13 mouse cellular contexts compared by ENCODE assay signal in genomic region chr11:86907889-86908590, GRCm38 (mm10).
DNase-seq lines count a peak whose midpoint lies in the region; ATAC-seq and TF ChIP-seq lines count a peak whose summit lies in the region.
"Had no signal": no experiment of that assay in that cellular context is flagged by ENCODE, and none has a peak within 500 bp of the region (broad histone marks: within the 10 kb centered on the region; RNA-seq: fewer than 3 reads in every experiment).

No protein-coding gene starts in this region.

- no peaks in the 10 kb centered on the region for H3K9me3 ChIP-seq in CH12.LX (replicated peaks; ENCODE audit: low read length)
- no peaks in the 10 kb centered on the region for H3K9me3 ChIP-seq in intestine, embryonic 15.5 days
- no peaks in the 10 kb centered on the region for H3K9me3 ChIP-seq in forebrain, postnatal 0 days (ENCODE audit: low read length)
- no peaks in the 10 kb centered on the region for H3K9me3 ChIP-seq in neural tube, embryonic 15.5 days (replicated peaks)

- peaks cover 4% of the 10 kb centered on the region for H3K27me3 ChIP-seq in CH12.LX (replicated peaks)
- no peaks in the 10 kb centered on the region for H3K27me3 ChIP-seq in intestine, embryonic 15.5 days (replicated peaks)
- no peaks in the 10 kb centered on the region for H3K27me3 ChIP-seq in spleen, adult 2 months (ENCODE audit: control insufficient read depth, insufficient read depth, low read length)
- H3K27me3 ChIP-seq in forebrain, postnatal 0 days (ENCODE audit: insufficient read depth, low read length), result no peaks in the 10 kb centered on the region
- no peaks in the 10 kb centered on the region for H3K27me3 ChIP-seq in neural tube, embryonic 15.5 days (replicated peaks)

- dilution Hi-C loops in CH12.LX (cut with MboI; ENCODE audit: extremely low pct_ligation_motif_present, extremely low pct_unique_long_range_greater_than_20kb, low sequenced_read_pairs), result no loop called here

- no peak overlapping the region for H3K4me2 ChIP-seq in CH12.LX (ENCODE audit: insufficient read depth, low read depth, poor library complexity, severe bottlenecking)
- no peak overlapping the region for H3K4me2 ChIP-seq in intestine, embryonic 15.5 days (replicated peaks)
- no peak overlapping the region for H3K4me2 ChIP-seq in forebrain, postnatal 0 days (ENCODE audit: low read depth)
- no peak overlapping the region for H3K4me2 ChIP-seq in neural tube, embryonic 15.5 days

- H3K4me3 ChIP-seq in CH12.LX (replicated peaks in 1 of 3; ENCODE audit: low read depth in 2 of 3, low read length in 2 of 3, poor library complexity in 1 of 3), result peak overlapping the region in 2 of 3 experiments; percentile 38 to 49
- H3K4me3 ChIP-seq in intestine, embryonic 15.5 days (replicated peaks), result no peak overlapping the region
- peak overlapping the region; percentile 6; the same call in 1 of the 2 replicates for H3K4me3 ChIP-seq in spleen, adult 2 months (ENCODE audit: extremely low read depth, insufficient read depth, insufficient read length)
- H3K4me3 ChIP-seq in forebrain, postnatal 0 days (ENCODE audit: low read depth, low read length), result no peak overlapping the region
- H3K4me3 ChIP-seq in neural tube, embryonic 15.5 days (replicated peaks), result no peak overlapping the region

- in situ Hi-C loops in CH12.LX (cut with MboI; ENCODE audit: low pct_ligation_motif_present, low pct_unique_long_range_greater_than_20kb, low sequenced_read_pairs), result loop anchor here (10.0 kb wide), 1 partner anchor 97 kb away; no protein-coding TSS in a partner anchor

- H3K36me3 ChIP-seq in CH12.LX (replicated peaks in 1 of 2; ENCODE audit: control insufficient read depth in 1 of 2, insufficient read depth in 1 of 2, low read length in 1 of 2), result no peaks in the 10 kb centered on the region
- H3K36me3 ChIP-seq in intestine, embryonic 15.5 days, result no peaks in the 10 kb centered on the region
- H3K36me3 ChIP-seq in spleen, adult 2 months (ENCODE audit: control insufficient read depth, insufficient read depth, low read length), result no peaks in the 10 kb centered on the region
- H3K36me3 ChIP-seq in forebrain, postnatal 0 days (ENCODE audit: insufficient read depth), result no peaks in the 10 kb centered on the region
- H3K36me3 ChIP-seq in neural tube, embryonic 15.5 days, result no peaks in the 10 kb centered on the region

- TF ChIP-seq CTCF in CH12.LX (conservative IDR thresholded peaks at IDR 0.05 in 1 of 2, IDR thresholded peaks at IDR 0.05 in 1 of 2; ENCODE audit: low read depth in 2 of 2, low read length in 2 of 2), result no peak
- no peak for TF ChIP-seq CTCF in spleen, adult 2 months (IDR thresholded peaks at IDR 0.05; ENCODE audit: extremely low read depth, insufficient read depth, insufficient read length, insufficient replicate concordance)
- TF ChIP-seq CTCF in forebrain, postnatal 0 days (IDR thresholded peaks at IDR 0.05; ENCODE audit: low read depth), result no peak

- 67% methylated on average over 5 of the region's 5 CpGs for WGBS in intestine, embryonic 15.5 days
- WGBS in spleen, adult 2 months, result 28% methylated on average over 5 of the region's 5 CpGs
- WGBS in forebrain, postnatal 0 days, result 81% methylated on average over 5 of the region's 5 CpGs
- WGBS in neural tube, embryonic 15.5 days, result 81% methylated on average over 5 of the region's 5 CpGs

- TF ChIP-seq EP300 in CH12.LX (IDR thresholded peaks at IDR 0.05; ENCODE audit: low read length), result no peak

- H3K4me1 ChIP-seq in CH12.LX (ENCODE audit: control insufficient read depth in 1 of 2, insufficient read depth in 2 of 2), result peaks cover 5 to 48% of the 10 kb centered on the region in 2 experiments
- 0 out of 2 replicates have a peak, but pooled peaks cover 9% of the 10 kb centered on the region for H3K4me1 ChIP-seq in intestine, embryonic 15.5 days (replicated peaks)
- no peaks in the 10 kb centered on the region; the same call in 1 of the 2 replicates for H3K4me1 ChIP-seq in spleen, adult 2 months (ENCODE audit: control insufficient read depth, insufficient read depth, insufficient read length)
- no peaks in the 10 kb centered on the region for H3K4me1 ChIP-seq in forebrain, postnatal 0 days (ENCODE audit: insufficient read depth)
- H3K4me1 ChIP-seq in neural tube, embryonic 15.5 days, result no peaks in the 10 kb centered on the region

- TF ChIP-seq RAD21 in CH12.LX (IDR thresholded peaks at IDR 0.05; ENCODE audit: low read depth, low read length), result no peak

- H3K9ac ChIP-seq in CH12.LX (ENCODE audit: insufficient read depth, low read depth), result no peak overlapping the region
- no peak overlapping the region for H3K9ac ChIP-seq in intestine, embryonic 15.5 days
- no peak overlapping the region for H3K9ac ChIP-seq in forebrain, postnatal 0 days
- no peak overlapping the region for H3K9ac ChIP-seq in neural tube, embryonic 15.5 days (replicated peaks)

- peak; percentile 4 for DNase-seq in spleen, adult 12 weeks (ENCODE audit: low spot score)
- no peak for DNase-seq in spleen, postnatal 14 days (ENCODE audit: low spot score in 2 of 2)
- peak; percentile 87 for DNase-seq in CH12.LX (ENCODE audit: extremely low read depth)
- DNase-seq in spleen, adult 2 months (ENCODE audit: low read depth in 1 of 2, low spot score in 2 of 2), result peak in 1 of 2 experiments; percentile 13
- no peak for DNase-seq in cerebellum, adult 8-10 months
- DNase-seq in forebrain, postnatal 0 days, result no peak
- DNase-seq: adrenal gland, adult 8-10 months; cerebellum, adult 11 months; kidney, adult 9 months; layer of hippocampus, adult 9-11 months; lung, postnatal 14 days had no signal

- no peak overlapping the region for H3K27ac ChIP-seq in CH12.LX (ENCODE audit: insufficient read depth, low read depth)
- H3K27ac ChIP-seq in intestine, embryonic 15.5 days, result no peak overlapping the region
- peak overlapping the region; percentile 17; the same call in 1 of the 2 replicates for H3K27ac ChIP-seq in spleen, adult 2 months (ENCODE audit: insufficient read depth, low read length)
- no peak overlapping the region for H3K27ac ChIP-seq in forebrain, postnatal 0 days (ENCODE audit: low read depth, low read length)
- no peak overlapping the region for H3K27ac ChIP-seq in neural tube, embryonic 15.5 days (replicated peaks)

- ATAC-seq in intestine, embryonic 15.5 days, result 0 out of 2 replicates have a peak, but pooled peaks have one; percentile 29
- ATAC-seq in forebrain, postnatal 0 days, result no peak
- no peak for ATAC-seq in neural tube, embryonic 15.5 days (ENCODE audit: low FRiP score)

- TF ChIP-seq POLR2A in CH12.LX (IDR thresholded peaks at IDR 0.05; ENCODE audit: low read depth, low read length), result no peak
- no peak for TF ChIP-seq POLR2A in spleen, adult 2 months (IDR thresholded peaks at IDR 0.05; ENCODE audit: low read depth, low read length)

- no peaks in the 10 kb centered on the region for H3K79me2 ChIP-seq in CH12.LX (replicated peaks; ENCODE audit: control insufficient read depth, extremely low read depth, insufficient read depth, poor library complexity, severe bottlenecking)

TF ChIP-seq in CH12.LX, 34 proteins besides CTCF, POLR2A, EP300 and RAD21:
- TF ChIP-seq ELF1 (IDR thresholded peaks at IDR 0.05; ENCODE audit: low read depth, low read length) (0 out of 2 replicates have a peak, but pooled peaks have one; percentile 55), NRF1 (IDR thresholded peaks at IDR 0.05; ENCODE audit: low read depth, low read length) (no peak)

Comparison
In these comparisons a context has a peak if more than half of its experiments do, and no peak if none do; other contexts are left out.
1. DNase-seq: peak in spleen, adult 12 weeks (single experiment) and CH12.LX (single experiment); none in spleen, postnatal 14 days (0 of 2), cerebellum, adult 8-10 months (single experiment) and forebrain, postnatal 0 days (single experiment).
2. H3K4me3 ChIP-seq: peak in CH12.LX (2 of 3) and spleen, adult 2 months (single experiment); none in intestine, embryonic 15.5 days (single experiment), forebrain, postnatal 0 days (single experiment) and neural tube, embryonic 15.5 days (single experiment).